Mouse (Mus musculus) cerebellum, postnatal 10 days (tissue): Measurements from ENCODE around the gene Syngr4.

Experiments
- DNase-seq, 2 experiments: peaks; one replicate each; pipeline ENCODE4 v3.0.0; 2021; ENCODE audit warnings: mixed read lengths in 2 of 2

The Syngr4 gene

DNA sequence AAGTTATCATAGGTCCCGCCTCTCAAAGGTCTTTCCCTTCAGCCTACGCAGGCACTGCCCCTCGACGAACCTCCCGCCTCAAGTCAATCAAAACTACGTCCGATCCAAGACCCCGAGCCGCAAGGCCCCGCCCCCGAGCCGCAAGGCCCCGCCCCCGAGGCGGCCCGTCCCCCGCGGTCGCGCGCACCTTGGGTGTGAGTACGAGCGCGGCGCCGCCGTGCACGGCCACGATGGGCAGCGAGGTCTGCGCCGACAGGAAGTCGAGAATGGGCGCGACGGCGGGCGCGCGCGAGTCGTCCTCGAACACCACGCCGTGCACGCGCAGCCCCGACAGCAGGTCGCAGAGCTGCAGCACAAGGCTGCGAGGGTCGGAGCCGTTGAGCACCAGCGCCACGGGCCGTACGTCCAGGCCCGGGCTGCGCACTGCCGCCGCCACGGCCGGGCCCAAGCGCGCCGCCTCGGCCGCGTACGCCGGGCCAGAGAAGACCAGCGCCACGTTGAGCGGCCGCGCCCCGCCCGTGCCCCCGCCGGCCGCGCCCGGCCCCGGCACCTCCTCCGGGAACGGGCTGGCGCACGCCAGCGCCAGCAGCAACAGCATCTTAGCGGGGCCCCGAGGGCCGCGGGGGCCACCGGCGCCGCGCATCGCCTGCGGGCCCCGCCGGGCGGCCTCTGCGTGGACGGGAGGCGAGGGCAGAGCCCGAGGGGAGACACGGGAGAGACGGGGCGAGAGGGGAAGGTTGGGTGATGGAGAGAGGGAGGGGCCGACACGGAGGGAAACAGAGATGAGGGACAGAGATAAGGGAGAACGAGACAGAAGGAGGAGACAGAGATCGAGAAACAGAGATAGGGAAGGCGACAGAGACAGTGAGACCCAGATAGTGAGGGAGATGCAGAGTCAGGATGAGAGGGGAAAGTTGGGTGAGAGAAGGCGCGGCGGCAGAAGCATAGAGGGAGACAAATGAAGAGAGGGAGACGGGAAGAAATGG is 30.3 kb downstream of the Syngr4 start:
- peak; percentile 94 to 96 for DNase-seq

DNA sequence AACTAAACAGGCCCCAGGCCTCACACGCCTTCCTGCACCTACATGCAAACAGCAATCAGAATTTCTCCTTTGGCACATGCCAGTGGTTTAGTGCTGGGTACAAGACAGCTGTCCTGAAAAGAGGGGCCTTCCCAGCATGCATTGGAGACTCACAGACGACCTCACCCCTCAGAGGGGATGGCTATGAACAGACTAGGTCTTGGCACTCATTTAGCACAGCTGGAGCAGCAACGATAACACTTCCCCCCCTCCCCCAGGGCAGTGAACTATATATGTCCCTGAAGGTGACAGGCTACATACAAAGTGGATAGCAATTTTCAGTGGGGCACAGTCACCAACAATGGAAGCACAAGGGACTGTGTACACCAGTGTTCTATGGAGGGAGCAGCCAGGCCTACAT is 32.1 kb downstream of the Syngr4 start:
- DNase-seq = no peak

DNA sequence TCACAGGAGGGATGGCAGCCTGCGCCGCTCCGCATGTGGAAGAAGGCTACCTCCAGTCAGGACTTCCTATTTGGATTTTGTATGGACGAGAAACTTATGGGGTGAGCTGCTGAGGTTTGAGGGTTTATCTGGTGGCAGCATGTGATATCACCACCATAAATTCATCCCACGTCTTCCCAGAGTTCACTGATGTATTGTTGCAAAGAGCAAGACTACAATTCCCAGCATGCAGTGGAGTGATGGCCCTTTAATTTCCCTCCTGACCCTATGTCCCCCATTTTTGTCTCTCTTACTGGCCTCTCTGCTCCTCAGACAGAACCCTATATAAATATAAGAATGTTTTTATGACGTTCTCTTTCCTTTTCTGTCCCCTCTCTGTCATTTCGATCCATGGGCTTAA is 33.7 kb downstream of the Syngr4 start:
- no peak for DNase-seq

DNA sequence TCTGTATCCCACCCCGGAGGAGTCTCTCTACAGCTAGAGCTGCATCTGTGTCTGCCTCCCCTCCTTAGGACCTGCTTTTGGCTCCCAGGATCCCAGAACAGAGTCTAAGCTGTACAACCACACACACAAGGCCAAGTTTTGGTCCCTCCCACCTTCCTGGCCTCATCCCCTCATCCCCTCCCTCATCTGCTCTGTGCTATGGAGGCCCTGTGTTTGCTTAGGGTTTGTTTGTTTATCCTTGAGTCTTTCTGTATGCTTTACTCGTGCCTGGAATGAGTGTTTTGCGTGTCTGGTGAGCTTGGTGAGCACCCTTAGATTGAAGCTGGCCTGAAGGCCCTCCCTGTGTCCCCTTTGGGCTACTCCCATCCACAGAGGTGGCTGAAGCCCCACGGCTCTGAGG is 37.5 kb downstream of the Syngr4 start:
- DNase-seq = no peak

DNA sequence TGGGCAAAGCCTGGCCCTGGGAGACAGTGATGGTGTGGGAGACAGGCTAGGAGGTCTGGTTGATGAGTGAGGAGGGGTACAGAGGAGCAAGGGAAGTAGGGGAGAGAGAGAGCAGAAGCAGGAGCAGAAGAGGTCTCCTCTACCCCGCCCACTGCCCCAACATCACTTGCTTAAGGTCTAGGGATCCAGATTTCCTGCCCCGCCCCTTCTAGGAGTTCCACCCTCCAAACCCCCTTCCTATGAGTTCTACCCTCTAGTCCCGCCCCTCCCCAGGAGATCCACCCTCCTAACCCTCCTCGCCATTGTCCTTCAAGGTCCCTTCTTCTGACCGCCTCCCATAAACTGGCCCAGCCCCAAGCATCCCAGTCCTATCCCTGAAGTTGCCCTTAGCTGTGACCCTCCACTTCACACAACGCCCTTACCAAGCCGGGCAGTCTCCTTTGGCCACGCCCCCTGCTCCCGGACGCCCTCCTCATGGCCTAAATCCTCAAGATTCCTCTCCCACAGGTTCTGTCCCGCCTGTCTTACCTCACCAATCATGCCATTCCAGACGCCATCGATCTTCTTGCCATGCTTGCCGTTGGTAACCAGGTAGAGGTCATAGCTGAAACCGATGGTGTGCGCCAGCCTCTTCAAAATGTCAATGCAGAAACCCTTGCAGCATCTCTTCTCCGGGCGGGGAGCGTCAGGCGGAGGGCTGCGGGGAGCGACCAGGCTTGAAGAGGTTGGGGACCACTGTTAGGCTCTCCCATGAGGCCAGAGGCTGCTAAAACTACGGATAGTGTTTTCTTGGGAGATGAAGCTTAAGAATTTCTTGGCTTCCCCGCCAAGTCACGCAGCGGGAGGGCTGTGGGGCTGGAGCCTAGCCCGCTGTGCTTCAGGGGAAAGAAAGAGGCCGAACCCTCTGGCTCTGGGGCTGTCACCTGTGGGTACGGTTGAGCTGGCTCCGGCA is 39.3 kb downstream of the Syngr4 start:
- DNase-seq = peak; percentile 69

DNA sequence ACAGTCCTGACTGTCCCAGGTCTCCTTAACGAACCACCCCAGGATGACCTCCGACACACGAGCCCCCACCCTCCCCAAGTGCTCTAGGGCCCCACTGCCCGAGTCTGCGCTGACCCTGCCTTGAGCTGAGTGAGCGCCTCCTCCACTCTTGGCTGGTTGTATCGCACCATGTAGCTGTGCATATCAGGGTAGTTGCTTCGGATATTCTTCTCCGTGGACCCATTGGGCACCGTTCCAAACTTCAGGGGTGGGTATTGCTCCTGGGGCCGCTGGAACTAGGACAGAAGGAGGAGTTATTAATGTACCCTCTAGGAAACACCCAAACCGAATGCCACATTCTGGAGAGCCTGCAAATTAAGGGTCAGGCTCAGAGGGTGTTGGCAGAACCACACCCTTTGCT is 43.4 kb downstream of the Syngr4 start:
- no peak for DNase-seq

DNA sequence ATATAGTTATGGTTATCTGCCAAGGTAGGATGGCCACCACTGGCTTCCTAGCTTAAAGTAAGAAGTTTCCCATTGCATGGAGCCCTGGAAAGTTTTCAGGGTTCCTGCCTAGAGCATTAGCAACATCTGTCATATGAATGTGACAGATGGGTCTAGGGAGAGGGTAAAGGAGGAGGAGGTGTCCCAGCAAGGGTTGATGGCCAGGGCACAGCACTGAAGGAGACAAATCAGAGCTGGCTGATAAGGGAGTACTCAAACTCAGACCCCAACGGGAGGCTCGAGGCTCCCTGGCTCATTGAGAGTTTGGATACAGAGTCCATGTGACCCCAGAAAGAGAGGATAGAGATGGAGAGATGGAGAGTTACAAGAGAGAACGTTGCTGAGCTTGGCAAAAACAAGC is 45.9 kb downstream of the Syngr4 start:
- DNase-seq = no peak

DNA sequence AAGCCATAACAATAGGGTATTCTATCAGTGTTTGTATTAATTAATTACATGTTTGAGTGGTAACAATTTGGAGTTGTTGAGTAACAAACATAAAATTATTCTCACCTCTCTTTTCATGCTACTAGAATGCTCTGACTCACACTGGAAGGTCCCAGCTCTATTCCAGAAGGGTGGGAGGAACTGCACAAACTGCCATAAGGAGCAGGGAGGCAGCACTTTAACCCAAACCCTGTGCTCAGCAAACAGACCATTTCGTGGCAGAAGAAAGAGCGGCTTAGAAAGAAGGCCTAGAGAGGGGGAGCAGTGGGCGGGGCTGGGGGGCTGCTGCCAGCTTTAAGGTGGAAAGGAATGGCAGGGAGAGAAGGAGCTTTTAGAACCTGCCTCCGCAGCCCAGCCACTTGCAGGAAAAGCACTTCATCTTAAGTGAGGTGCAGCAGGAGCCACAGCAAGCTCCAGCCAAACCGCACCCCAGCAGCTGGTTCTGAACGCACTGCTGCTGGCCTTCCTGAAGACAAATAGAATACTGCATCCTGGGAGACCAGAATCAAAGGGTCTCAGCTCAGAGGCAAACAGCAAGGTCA is 48.0 kb downstream of the Syngr4 start:
- no peak for DNase-seq

DNA sequence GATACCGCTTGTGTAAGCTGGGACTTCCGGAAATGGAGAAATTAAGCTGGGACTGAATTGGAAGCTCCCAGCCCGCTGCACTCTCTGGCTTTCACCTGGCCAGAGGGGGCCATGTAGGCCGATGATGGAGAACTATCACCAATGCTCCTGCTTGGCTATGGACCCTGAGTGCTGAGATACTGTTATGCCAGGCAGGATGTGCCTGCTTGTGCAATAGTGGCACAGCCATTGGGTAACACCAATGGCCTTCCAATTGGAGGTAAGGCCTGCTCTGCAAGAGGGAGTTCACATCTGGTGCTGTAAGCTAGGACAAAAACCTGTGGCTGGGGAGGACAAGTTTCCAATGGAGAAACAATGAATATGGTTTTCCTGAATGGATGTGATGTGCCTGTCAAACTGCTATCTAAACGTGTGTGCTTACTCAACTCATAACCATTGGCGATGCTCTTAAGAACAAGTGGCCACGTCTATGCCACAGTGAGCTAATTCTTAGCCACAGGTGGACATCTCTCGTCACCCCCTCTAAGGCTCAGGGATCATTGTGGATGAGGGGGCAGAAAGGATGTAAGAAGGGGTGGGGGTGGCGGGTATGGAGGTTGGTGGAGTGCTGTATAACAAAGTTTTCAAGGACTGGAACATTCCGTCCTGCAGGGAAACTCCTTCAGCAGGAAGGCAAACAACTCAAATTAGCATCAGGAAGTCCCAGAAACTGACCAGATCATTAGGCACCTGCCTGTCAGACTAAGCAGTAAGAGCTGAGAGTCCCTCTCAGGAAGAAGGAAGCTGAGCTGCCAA is 53.4 kb downstream of the Syngr4 start:
- no peak for DNase-seq
